Mouse (Mus musculus) embryonic stem cell, embryonic (primary cell): ENCODE results near the gene Gm17374.
"Not testable (repeated sequence)": the region's sequence is repeated elsewhere in the genome, so short reads cannot be mapped to it uniquely, and the experiment has no call there.

Experiments
- CTCF ChIA-PET, 4 experiments: fragments of 300-600 bp in 2 of 4; fragments of 350-600 bp in 2 of 4; sonication (Branson Sonifier 250); formaldehyde crosslinking; loops; one replicate each; lab custom pipeline; 2022; ENCODE audit warnings: inconsistent platforms in 2 of 4; lab: Charles Lee
- POLR2A ChIA-PET, 4 experiments: fragments of 300-600 bp in 2 of 4; fragments of 350-600 bp in 2 of 4; sonication (Branson Sonifier 250); formaldehyde crosslinking; loops; one replicate each; lab custom pipeline; 2022; ENCODE audit warnings: antibody characterized with exemption in 4 of 4, inconsistent platforms in 1 of 4; lab: Charles Lee

The Gm17374 gene

GRCm38 (mm10) chr2:140151743-140152142, at the start of gene Gm17374:
Gm17374 (plus strand) TSS chr2:140152043.
- POLR2A ChIA-PET, result interaction anchor here in 1 of 4 experiments (0.7 kb wide), 1 partner anchor 667 kb away, joined by 3 read pairs; no protein-coding TSS in a partner anchor
- CTCF ChIA-PET, result not testable (repeated sequence)

DNA sequence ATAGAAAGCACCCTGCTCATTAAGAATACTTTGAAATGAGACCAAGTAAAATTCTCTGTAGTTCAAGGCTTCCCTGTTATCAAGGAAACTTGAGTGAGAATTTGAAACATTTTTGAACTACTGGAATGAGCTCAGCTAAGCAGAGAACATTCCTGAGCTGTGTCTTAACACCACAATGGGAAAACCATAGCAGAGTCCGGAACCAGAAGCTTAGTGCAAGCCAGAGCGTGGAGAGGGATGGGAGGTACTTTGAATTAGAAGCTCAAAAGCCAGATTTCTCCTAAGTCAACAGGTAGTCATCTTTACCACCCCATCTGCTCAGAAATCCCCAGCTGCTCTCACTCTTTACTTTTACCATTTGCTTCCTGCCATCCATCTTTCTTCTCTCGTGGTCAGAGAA, 46.9 kb upstream of the Gm17374 start:
- ChIA-PET POLR2A (no interaction called here), CTCF (interaction anchor here in 2 of 4 experiments (0.5 to 0.6 kb wide), 2 partner anchors 57 to 216 kb away, joined by 4 to 11 read pairs; no protein-coding TSS in a partner anchor)

DNA sequence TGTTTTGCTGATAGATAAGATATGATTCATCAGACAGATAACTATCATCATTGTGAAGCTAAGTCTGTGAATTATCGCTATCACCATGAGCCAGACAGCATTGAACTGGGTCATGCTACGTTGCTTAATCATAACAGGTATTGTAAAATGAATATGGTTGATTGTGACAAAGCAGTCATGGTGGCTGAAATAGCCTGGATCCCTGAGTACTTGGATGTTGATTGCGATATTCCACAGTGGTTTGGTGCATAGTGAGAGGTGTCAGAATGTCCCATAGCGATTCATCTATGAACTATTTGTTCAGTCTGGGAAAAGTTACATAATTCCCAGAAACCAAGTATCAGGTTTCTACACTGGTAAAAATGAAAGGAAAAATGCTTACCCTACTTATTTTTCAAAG, 44.2 kb upstream of the Gm17374 start:
- ChIA-PET POLR2A (no interaction called here), CTCF (no interaction called here)

GRCm38 (mm10) chr2:140108945-140109344, 42.9 kb upstream of the Gm17374 start:
- ChIA-PET CTCF (no interaction called here), POLR2A (no interaction called here)

- CTCF ChIA-PET, result no interaction called here
These were observed 38.0 kb upstream of the Gm17374 start for GRCm38 (mm10) chr2:140113851-140114250.

GRCm38 (mm10) chr2:140125516-140125915, 26.3 kb upstream of the Gm17374 start:
- POLR2A ChIA-PET, result interaction anchor here in 1 of 4 experiments (1.4 kb wide), 1 partner anchor 45 kb away, joined by 8 read pairs; the partner anchor contains the start of genes Esf1 and Ndufaf5
- CTCF ChIA-PET, result interaction anchor here in 1 of 4 experiments (0.8 to 1.3 kb wide), 2 partner anchors 29 to 60 kb away, joined by 3 to 5 read pairs; no protein-coding TSS in a partner anchor

More at GRCm38 (mm10) chr2:140113851-140114250, 38.0 kb upstream of the Gm17374 start:
- POLR2A ChIA-PET, result interaction anchor here in 1 of 4 experiments (0.5 kb wide), 1 partner anchor 24 kb away, joined by 5 read pairs; no protein-coding TSS in a partner anchor

DNA sequence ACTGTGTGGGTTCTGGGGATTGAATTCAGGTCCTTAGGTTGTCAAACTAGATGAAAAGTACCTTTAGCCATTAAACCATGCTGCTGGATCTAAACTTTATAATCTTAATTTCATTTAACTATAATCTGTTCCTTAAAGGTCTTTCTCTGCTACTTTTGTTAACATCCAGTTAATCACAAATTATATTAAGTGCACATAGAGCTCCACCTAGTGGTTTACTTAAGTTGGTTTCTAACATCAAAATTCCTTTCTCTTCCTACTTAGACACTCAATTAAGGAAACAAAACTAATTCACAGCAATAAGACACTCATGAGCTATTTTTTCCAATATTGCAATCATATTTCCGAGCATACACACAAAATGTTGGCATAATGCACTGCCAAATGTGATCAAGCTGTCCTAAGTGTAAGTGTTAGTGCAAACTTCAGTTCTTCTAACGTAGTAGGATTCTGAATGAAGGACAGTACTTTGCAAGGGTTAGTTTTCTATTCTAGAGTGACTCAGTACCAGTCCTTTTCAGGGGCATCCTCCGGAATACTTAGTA, 7.4 kb downstream of the Gm17374 start:
- CTCF ChIA-PET, result interaction anchor here (0.6 to 1.9 kb wide), 15 partner anchors 9 to 781 kb away, joined by 3 to 11 read pairs (median 3); partner anchors contain the start of genes Esf1 (in 2 of the 4) and Ndufaf5 (in 2 of the 4)
- POLR2A ChIA-PET, result interaction anchor here in 3 of 4 experiments (0.6 to 2.1 kb wide), 7 partner anchors 10 to 113 kb away, joined by 3 to 16 read pairs (median 4); partner anchors contain the start of genes Esf1 (in 2 of the 3) and Ndufaf5 (in 2 of the 3)

DNA sequence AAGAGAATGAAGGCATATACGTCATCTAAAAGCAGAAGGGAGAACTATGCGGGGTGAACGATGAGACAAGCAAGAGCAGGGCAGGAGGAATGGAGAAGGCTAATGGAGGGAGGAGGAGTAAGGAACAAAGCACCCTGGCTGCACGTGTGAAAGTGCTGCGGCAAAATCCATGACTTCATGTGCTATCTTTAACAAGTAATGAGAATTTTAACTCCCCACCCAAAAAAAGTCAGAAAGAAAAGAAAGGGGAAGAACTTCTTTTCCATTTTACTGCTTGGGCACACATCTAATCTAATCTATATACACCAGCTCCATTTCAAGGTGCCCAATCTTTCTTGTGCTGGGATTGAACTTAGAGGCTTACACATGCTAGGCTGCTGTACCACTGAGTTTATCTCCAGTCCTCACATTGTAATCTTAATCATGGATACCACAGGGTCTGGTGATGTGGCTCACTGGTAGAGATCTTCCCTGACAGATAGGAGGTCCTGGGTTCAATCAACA, 11.6 kb downstream of the Gm17374 start:
- ChIA-PET CTCF (no interaction called here), POLR2A (interaction anchor here in 1 of 4 experiments (0.7 kb wide), 1 partner anchor 17 kb away, joined by 3 read pairs; no protein-coding TSS in a partner anchor)

DNA sequence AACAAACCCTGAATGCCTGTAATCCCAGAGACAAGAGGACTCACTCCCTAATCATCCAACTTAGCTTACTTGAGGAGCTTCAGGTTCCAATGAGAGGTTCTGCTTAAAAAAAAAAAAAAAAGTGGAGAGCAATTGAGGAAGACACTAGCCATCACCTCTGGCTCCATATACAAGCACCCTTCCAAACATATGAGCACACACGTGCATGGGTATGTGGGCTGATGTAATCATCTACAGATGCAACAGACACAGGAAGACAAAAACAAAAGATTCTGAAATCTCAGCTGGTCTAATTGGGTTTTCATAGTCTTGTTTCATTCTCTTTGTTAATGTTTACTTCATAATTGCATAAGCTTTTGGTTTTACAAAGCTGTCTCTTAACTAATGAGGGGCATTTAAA, 17.2 kb downstream of the Gm17374 start:
- ChIA-PET CTCF (interaction anchor here in 3 of 4 experiments (0.6 to 1.9 kb wide), 3 partner anchors 10 to 191 kb away, joined by 4 to 7 read pairs (median 4); no protein-coding TSS in a partner anchor), POLR2A (interaction anchor here in 2 of 4 experiments (0.6 to 3.3 kb wide), 4 partner anchors 10 to 32 kb away, joined by 3 to 16 read pairs (median 10); no protein-coding TSS in a partner anchor)

- POLR2A ChIA-PET, result interaction anchor here in 3 of 4 experiments (0.8 to 3.3 kb wide), 23 partner anchors 8 to 227 kb away, joined by 3 to 18 read pairs (median 5); partner anchors contain the start of gene Tasp1 (in 2 of the 3)
- CTCF ChIA-PET, result interaction anchor here in 3 of 4 experiments (0.5 to 2.2 kb wide), 6 partner anchors 11 to 206 kb away, joined by 3 to 11 read pairs (median 4); no protein-coding TSS in a partner anchor
These were observed 18.4 kb downstream of the Gm17374 start, which contains the start of the genes Esf1 and Ndufaf5 for GRCm38 (mm10) chr2:140170127-140170802. Esf1 (minus strand) TSS chr2:140170564. Ndufaf5 (plus strand) TSS chr2:140170649.

DNA sequence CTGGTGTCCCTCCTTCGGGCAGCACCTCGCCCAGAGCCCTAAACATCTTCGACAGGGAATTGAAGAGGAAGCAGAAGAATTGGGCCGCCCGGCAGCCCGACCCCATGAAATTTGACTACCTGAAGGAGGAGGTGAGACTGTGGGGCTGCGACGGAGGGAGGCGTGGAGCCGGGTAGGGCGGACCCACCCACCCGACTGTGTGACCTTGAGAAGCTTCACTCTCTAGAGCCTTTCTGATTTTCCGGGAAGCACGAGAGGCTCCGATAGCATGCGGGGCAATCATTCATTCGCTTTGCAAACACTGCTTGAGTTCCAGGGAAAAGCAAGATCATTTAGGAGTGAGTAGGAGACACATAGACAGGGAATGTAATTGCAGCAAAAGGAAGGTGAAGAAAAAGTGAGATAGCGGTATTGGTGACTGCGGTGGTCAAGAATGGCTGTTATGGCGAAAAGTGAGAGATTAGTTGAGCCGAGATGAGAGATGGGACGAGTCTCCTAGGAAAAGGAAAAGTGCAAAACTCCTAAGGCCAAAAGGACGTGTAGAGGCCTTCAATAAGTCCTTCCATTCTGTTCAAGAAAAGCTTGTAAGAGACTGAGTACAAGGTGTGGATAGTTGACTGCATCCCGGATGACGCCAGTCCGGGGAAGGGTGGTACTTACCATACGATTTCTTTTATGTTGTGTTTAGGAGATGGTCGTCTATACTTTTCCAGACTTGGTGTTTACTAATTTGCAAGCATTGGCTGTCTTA, 19.1 kb downstream of the Gm17374 start:
- CTCF ChIA-PET, result interaction anchor here in 2 of 4 experiments (0.5 to 2.2 kb wide), 5 partner anchors 12 to 207 kb away, joined by 3 to 11 read pairs (median 3); no protein-coding TSS in a partner anchor
- POLR2A ChIA-PET, result interaction anchor here in 3 of 4 experiments (0.8 to 3.3 kb wide), 21 partner anchors 8 to 105 kb away, joined by 3 to 18 read pairs (median 6); partner anchors contain the start of gene Tasp1 (in 2 of the 3)

- ChIA-PET CTCF (interaction anchor here in 3 of 4 experiments (0.9 to 1.4 kb wide), 4 partner anchors 15 to 218 kb away, joined by 3 to 5 read pairs (median 3); partner anchors contain the start of genes Esf1 (in 1 of the 3) and Ndufaf5 (in 1 of the 3)), POLR2A (interaction anchor here in 3 of 4 experiments (1.2 to 3.1 kb wide), 9 partner anchors 9 to 209 kb away, joined by 3 to 18 read pairs (median 5); partner anchors contain the start of genes Esf1 (in 2 of the 3), Ndufaf5 (in 2 of the 3) and Macrod2 (in 1 of the 3))
These were observed 33.9 kb downstream of the Gm17374 start for GRCm38 (mm10) chr2:140185685-140186210.

- POLR2A ChIA-PET, result interaction anchor here in 3 of 4 experiments (0.5 to 3.8 kb wide), 4 partner anchors 11 to 220 kb away, joined by 3 to 14 read pairs (median 4); partner anchors contain the start of gene Macrod2 (in 1 of the 3)
- CTCF ChIA-PET, result interaction anchor here in 1 of 4 experiments (0.6 to 1.1 kb wide), 2 partner anchors 8 to 47 kb away, joined by 3 read pairs; no protein-coding TSS in a partner anchor
These were observed 48.9 kb downstream of the Gm17374 start for GRCm38 (mm10) chr2:140200713-140201112.

DNA sequence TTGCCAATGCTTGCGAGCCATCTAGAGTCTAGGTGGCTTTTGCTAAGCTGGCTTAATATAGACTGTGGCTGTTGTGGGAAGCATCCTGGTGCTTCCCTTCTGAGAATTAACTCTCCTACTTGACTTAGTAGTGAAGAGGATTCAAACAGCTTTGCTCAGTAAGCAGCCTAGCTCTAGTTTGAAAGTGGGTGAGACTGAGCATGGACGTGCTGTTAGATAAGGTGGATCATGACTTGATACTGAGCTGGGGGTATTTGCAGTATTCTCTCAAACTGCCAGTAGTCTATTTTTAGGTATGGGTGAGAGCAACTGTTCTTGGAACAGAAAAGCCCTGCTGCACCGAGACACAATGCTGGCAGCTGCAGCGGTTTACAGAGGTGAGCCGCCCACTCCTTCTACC, 50.7 kb downstream of the Gm17374 start:
- CTCF ChIA-PET, result interaction anchor here in 1 of 4 experiments (0.6 to 1.0 kb wide), 2 partner anchors 43 to 337 kb away, joined by 3 read pairs; no protein-coding TSS in a partner anchor
- POLR2A ChIA-PET, result interaction anchor here in 1 of 4 experiments (3.8 kb wide), 1 partner anchor 13 kb away, joined by 14 read pairs; no protein-coding TSS in a partner anchor
